Mouse (Mus musculus) 416B (cell line): Measurements from ENCODE around the gene Zfp239.

Source experiments
- DNase-seq: peaks from one replicate; pipeline ENCODE4 v3.0.0; 2011; ENCODE audit warnings: low read depth

Zfp239 gene

DNA sequence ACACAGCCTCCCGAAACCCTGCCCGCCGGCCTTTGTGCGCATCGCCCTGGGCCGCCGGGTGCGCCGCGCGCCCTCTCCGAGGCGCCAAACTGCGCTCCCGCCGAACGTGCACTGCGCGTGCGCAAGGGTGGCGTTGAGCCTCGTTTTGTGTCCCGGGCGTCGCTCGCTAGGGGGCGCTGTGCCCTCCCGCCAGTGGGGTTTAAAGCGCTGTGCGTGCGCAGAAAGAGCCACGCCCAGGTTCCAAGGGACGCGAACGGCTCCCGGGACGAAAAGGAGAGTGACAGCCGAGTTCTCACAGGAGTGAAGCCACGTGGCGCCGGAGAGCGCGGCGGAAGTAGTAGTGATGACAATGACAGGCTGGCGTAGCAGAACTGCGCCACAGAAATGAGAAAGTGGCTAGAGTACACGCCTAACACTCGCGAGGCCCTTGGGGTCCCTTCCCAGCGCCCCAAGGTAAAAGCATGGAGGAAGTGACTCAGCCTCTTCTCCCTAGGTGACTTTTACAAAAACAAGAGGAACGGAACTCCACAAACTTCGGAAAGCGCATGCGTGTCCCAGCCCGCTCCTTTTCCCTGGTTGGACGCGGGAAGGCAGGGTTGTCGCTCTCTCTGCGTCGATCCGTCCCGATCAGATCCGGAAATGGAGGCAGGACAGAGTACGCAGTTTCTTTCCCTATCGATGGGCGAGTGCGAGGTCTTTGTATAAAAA is 17.7 kb downstream of the Zfp239 start:
- DNase-seq, result peak; percentile 99

GRCm38 (mm10) chr6:117880394-117880838 is 18.5 kb downstream of the Zfp239 start:
- no peak for DNase-seq

GRCm38 (mm10) chr6:117881229-117881628 is 19.3 kb downstream of the Zfp239 start:
- DNase-seq, result no peak

DNA sequence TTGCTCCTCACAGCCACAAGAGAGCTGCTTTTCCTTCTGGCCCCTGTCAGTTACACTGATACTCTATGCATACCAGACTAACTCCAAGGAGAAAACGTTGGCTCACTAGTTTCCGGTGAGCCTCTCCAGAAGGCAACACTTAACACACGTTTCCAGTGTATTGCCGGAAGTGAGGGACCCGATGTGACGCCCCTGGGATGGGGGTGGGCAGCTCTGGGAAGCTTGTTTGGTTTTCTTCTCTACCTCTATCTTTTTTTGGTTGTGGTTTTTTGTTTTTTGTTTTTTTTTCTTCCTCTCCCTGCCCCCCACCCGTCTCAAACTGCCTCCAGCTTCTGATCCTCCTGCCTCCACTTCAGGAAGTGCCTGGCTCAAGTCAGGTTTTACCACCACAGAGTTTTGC is 20.1 kb downstream of the Zfp239 start:
- DNase-seq, result peak; percentile 96

DNA sequence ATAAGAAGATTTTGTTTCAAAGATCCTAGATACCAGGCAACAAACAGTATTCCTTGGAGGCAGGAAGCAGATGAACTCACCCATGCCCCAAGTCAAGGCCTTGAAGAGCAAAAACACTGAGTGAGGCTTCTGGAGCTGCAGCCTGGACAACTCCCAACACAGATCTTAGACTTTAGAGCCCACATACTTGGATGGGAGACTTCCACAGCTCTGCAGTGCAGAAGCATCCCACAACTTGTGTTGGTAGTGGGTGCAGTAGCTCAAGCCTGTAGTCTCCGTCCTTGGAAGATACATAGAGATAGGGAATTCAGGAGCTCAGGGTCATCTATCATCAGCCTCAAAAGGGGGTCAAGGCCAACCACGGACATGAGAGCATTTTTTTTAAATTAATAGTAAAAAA is 24.0 kb downstream of the Zfp239 start:
- no peak for DNase-seq

DNA sequence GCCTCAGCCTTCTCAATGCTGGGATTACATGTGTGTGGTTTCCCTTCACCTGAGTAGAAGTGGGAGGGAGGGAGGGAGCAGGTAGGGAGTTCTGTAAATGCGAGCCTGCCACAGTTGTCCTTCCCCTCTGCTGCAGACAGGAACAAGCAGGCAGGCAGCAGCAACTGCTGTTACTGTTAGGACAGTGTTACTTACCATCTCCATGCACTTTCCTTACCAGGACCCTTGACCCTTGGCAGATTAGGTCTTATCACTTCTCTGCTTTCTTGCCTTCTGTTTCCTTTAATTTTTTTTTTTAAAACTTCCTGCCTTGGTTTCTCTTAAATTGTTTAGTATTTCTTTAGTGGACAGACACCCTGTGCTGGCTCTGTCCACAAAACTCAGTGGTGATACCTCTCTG is 26.1 kb downstream of the Zfp239 start:
- DNase-seq, result peak; percentile 32

GRCm38 (mm10) chr6:117888642-117889096 is 26.8 kb downstream of the Zfp239 start:
- peak; percentile 21 for DNase-seq

DNA sequence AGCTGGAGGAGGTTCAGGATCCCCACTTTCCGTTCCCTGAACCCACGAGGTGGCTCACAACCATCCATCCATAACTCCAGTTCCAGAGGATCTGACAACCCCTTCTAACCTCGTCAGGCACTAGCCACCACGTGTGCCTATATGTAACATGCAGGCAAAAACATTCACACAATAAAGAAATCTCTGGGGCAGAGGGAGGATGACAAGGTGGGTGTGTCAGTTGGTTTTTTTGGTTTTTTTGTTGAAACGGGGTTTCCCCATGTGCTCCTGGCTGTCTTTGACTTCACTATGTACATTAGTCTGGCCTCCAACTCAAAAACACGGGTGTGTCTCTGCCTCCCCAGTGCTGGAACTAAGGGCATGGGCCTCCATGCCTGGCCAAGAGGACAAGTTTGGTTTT is 28.4 kb downstream of the Zfp239 start:
- no peak for DNase-seq

DNA sequence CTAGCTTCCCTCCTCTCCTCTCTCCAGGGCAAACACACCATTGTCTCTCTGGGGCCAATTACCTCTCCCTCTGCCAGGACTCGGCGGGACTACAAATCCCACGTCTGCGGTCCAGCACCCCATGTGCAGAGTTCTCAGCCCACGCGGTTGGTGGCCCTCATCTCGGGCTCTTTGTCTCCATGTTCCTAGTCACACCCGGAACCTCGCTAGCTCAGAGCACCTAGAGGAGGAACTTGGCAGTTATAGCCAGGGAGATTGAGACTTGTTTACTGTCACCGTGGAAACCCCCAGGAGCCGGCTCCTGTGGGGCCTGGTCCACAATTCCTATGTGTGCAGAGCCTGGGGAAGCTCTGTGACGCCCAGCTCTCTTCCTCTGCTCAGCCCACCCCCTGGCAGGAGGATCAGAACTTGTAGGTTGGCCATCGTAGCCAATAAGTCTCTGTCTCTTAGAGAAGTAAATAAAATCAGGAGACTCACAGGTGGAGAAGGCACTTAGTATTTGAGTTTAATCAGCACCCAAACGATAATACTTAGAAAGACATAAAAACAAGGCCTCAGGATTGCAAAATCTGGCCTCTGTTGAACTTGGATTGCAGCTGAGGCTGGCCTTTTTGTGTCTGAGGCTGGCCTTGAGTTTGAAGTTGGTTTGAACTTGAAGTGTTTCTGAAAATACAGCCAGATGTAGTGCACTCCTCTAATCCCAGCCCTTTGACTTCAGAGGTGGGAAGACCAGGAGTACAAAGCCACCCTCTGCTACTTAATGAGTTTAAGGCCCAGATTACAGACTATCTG is 29.7 kb downstream of the Zfp239 start:
- DNase-seq, result no peak

- DNase-seq, result no peak
These were observed 30.5 kb downstream of the Zfp239 start for GRCm38 (mm10) chr6:117892386-117892785.

GRCm38 (mm10) chr6:117893435-117893834 is 31.5 kb downstream of the Zfp239 start:
- no peak for DNase-seq

DNA sequence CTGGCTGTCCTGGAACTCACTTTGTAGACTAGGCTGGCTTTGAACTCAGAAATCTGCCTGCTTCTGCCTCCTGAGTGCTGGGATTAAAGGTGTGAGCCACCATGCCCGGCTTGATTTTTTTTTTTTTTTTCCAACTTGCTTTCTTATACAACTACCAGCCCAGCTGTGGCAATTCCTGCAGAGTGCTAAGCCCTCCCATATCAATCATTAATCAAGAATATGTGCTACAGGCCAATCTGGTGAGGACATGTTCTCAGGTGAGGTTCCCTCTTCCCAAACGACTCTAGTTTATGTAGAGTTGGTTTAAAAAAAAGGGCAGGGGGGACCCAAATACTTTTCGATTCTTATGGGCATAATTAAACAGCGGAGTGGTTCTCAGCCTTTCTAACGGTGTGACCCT is 35.9 kb downstream of the Zfp239 start:
- no peak for DNase-seq

- peak; percentile 79 for DNase-seq
These were observed 38.5 kb downstream of the Zfp239 start, which contains the start of gene Hnrnpf for GRCm38 (mm10) chr6:117900126-117901080. TSS of gene Hnrnpf (plus strand) at chr6:117900324.

DNA sequence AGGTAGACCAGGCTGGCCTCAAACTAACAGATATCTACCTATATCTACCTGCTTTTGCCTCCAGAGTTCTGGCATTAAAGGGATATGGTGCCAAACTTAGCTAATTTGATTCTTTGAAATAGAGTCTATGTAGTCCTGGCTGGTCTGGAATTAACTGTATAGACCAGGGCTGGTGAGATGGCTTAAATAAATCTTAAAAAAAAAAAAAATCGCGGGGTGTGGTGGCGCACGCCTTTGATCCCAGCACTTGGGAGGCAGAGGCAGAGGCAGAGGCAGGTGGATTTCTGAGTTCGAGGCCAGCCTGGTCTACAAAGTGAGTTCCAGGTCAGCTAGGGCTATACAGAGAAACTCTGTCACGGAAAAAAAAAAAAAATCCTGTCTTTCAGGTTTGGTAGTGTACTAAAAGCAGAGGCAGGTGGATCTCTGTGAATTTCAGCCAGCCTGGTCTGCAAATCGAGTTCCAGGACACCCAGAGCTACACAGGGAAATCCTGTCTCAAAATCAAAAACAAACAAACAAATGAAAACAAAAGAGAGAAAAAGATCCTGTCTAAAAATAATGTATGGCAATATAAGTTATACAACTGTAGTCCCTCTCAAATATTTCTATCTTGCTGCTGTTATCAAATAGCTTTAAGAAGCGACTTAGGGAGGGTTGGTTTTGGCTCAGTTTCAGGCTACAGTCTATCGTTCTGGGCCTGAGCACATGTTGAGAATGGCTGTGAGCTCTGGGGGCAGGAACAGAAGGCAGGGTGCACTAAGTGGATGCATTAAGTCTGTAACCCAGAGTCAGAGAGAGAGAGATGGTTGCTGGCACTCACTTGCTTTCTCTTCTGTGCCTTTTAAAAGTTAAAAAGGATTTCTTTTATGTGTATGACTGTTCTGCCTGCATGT is 39.9 kb downstream of the Zfp239 start:
- no peak for DNase-seq

- no peak for DNase-seq
These were observed 40.7 kb downstream of the Zfp239 start for GRCm38 (mm10) chr6:117902556-117902955.

- DNase-seq, result no peak
These were observed 41.9 kb downstream of the Zfp239 start for GRCm38 (mm10) chr6:117903836-117904235.

DNA sequence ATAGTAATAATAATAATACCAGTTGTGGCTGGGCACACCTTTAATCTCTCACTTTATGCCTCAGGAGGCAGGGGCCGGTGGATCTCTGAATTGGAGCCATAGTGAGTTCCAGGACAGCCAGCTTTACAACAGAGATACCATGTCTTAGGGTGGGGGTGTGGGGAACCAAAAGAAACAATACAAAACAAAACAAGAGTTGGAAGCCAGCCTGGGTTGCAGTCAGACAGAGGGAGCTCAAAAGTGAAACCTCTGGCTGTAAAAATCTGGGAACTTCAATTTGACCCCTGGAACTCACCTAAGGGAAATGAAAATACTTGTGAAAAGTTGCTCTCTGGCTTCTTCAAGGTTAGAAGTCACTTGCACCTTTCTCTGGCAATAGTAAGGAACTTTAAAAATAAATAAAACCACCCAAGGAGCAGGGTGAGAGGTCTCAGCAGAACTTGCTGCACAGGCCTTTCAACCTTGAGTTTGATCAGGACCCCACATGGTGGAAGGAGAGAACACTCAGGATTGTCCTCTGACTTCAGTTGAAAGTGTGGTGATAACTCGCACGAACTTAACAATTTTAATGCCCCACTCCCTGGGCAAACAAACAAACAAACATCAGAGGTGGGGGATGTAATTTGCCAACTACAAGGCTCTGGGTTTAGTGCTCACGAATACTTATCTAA is 43.5 kb downstream of the Zfp239 start:
- peak; percentile 65 for DNase-seq

DNA sequence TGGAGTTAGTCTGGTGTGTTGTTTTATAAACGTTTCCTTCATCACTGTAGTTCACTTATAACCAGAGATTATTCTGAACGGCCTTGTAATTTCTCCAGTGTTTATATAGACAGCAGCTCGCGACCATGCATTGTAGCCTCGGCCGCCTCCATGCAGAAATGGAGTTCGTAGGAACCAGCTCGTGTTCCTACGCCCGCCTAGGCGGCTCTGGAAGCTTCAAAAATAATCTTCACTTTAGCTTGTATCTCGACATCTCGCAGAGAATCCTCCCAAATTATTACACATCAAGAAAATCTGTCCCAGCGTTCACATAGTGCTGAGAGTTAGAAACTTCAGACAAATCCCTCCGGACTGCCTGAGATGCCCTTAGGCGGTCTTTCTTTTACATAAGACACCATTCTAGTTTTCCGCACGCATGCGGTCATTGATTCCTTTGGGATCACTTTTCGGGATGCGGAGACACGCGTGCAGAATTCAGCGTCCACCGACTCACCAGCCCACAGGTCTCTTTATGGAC is 44.2 kb downstream of the Zfp239 start:
- peak; percentile 78 for DNase-seq

DNA sequence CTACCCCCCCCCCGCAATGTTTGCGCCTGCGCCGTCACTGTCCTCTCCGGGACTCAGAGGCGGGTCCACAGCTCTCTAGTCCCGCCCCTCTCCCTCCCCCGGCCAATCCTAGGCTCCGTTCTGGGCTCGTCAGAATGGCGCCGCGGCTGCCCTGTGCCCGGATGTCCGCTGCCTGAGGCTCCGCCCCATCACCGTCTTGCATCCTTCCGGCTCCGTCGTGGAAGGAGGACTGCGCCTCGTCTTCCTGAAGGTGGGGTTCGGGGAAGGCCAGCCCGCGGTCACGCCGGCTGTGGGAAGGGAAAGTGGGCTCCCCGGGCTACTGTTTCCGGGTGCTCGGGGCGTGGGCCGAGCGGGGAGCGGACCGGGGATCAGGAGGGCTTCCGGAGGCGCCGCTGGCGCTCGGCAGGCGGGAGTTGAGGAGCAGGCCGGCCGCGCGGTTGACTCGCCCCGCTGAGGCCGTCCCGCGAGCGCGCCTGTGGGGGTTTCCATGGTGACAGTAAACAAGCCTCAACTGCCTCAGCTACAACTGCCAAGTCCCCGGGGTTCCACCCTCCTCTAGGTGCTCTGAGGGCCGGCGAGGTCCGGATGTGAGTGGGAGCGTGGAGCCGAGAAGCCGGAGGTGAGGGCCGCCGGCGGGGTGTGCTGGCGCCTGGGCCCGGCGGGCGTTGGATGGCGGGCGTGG is 44.8 kb downstream of the Zfp239 start:
- DNase-seq, result peak; percentile 98
